Mouse (Mus musculus): Measurements from ENCODE around the gene Hoxc10. TPM values are rescaled to one million over a fixed set of nuclear protein-coding genes. Genes with fewer than 3 reads are reported as not detected.

Gene Hoxc10
- polyA plus RNA-seq, 1 experiment from 2014 or later, result 0.10 TPM

GRCm38 (mm10) chr15:102948842-102949241, 17.8 kb upstream of the Hoxc10 start:
- WGBS, result 16% methylated on average over 2 of the region's 2 CpGs
- no peak overlapping the region for H3K9ac ChIP-seq

GRCm38 (mm10) chr15:102949696-102950095, 16.9 kb upstream of the Hoxc10 start:
- Histone ChIP-seq H3K36me3 (no peaks in the 10 kb centered on the region), H3K27me3 (peaks cover 100% of the 10 kb centered on the region), H3K4me3 (no peak overlapping the region), H3K9ac (no peak overlapping the region), H3K4me1 (no peaks in the 10 kb centered on the region), H3K27ac (no peak overlapping the region), H3K9me3 (no peaks in the 10 kb centered on the region), H3K4me2 (no peak overlapping the region)
- no peak for ATAC-seq (ENCODE audit: insufficient number of reproducible peaks, insufficient read depth, low FRiP score, low TSS enrichment, low read depth)
- WGBS, result 2% methylated on average over 20 of the region's 20 CpGs

More at GRCm38 (mm10) chr15:102948842-102949241, 17.8 kb upstream of the Hoxc10 start:
- Histone ChIP-seq H3K9me3 (no peaks in the 10 kb centered on the region), H3K4me2 (no peak overlapping the region), H3K36me3 (no peaks in the 10 kb centered on the region), H3K27me3 (peaks cover 100% of the 10 kb centered on the region), H3K27ac (no peak overlapping the region), H3K4me3 (no peak overlapping the region), H3K4me1 (no peaks in the 10 kb centered on the region)
- no peak for ATAC-seq (ENCODE audit: insufficient number of reproducible peaks, insufficient read depth, low FRiP score, low TSS enrichment, low read depth)

- H3K27me3 ChIP-seq, result peaks cover 100% of the 10 kb centered on the region
- no peaks in the 10 kb centered on the region for H3K9me3 ChIP-seq
- H3K36me3 ChIP-seq, result no peaks in the 10 kb centered on the region
- no peak overlapping the region for H3K4me3 ChIP-seq
- no peak overlapping the region for H3K4me2 ChIP-seq
- H3K4me1 ChIP-seq, result no peaks in the 10 kb centered on the region
- no peak overlapping the region for H3K9ac ChIP-seq
- no peak for ATAC-seq (ENCODE audit: insufficient number of reproducible peaks, insufficient read depth, low FRiP score, low TSS enrichment, low read depth)
- H3K27ac ChIP-seq, result no peak overlapping the region
- WGBS, result 8% methylated on average over 2 of the region's 2 CpGs
Measured at GRCm38 (mm10) chr15:102950877-102951276, 15.7 kb upstream of the Hoxc10 start.

- Histone ChIP-seq H3K27me3 (peaks cover 100% of the 10 kb centered on the region), H3K9me3 (no peaks in the 10 kb centered on the region), H3K4me3 (no peak overlapping the region), H3K4me1 (no peaks in the 10 kb centered on the region), H3K36me3 (no peaks in the 10 kb centered on the region), H3K27ac (no peak overlapping the region), H3K9ac (no peak overlapping the region), H3K4me2 (no peak overlapping the region)
- 6% methylated on average over 6 of the region's 6 CpGs for WGBS
- ATAC-seq (ENCODE audit: insufficient number of reproducible peaks, insufficient read depth, low FRiP score, low TSS enrichment, low read depth), result no peak
Measured at GRCm38 (mm10) chr15:102953561-102953960, 13.0 kb upstream of the Hoxc10 start.

GRCm38 (mm10) chr15:102954192-102955006, 12.2 kb upstream of the Hoxc10 start, which contains the start of gene Hoxc11:
TSS of gene Hoxc11 (plus strand) at chr15:102954427.
- H3K4me3 ChIP-seq, result no peak within 1 kb of the TSS
- no peaks in the 10 kb centered on the region for H3K9me3 ChIP-seq
- 1% methylated on average over 57 of the region's 57 CpGs for WGBS
- H3K36me3 ChIP-seq, result no peaks in the 10 kb centered on the region
- no peak within 1 kb of the TSS for H3K9ac ChIP-seq
- no peak within 1 kb of the TSS for H3K4me2 ChIP-seq
- no peaks in the 10 kb centered on the region for H3K4me1 ChIP-seq
- peaks cover 99% of the 10 kb centered on the region for H3K27me3 ChIP-seq
- H3K27ac ChIP-seq, result no peak within 1 kb of the TSS
- no peak for ATAC-seq (ENCODE audit: insufficient number of reproducible peaks, insufficient read depth, low FRiP score, low TSS enrichment, low read depth)

GRCm38 (mm10) chr15:102955007-102955382, 11.6 kb upstream of the Hoxc10 start:
- H3K4me3 ChIP-seq, result no peak overlapping the region
- no peaks in the 10 kb centered on the region for H3K36me3 ChIP-seq
- no peak overlapping the region for H3K9ac ChIP-seq
- H3K4me2 ChIP-seq, result no peak overlapping the region
- peaks cover 99% of the 10 kb centered on the region for H3K27me3 ChIP-seq
- ATAC-seq (ENCODE audit: insufficient number of reproducible peaks, insufficient read depth, low FRiP score, low TSS enrichment, low read depth), result no peak
- H3K27ac ChIP-seq, result no peak overlapping the region
- H3K9me3 ChIP-seq, result no peaks in the 10 kb centered on the region
- WGBS, result under 1% methylated on average over 28 of the region's 28 CpGs
- no peaks in the 10 kb centered on the region for H3K4me1 ChIP-seq

- Histone ChIP-seq H3K4me3 (no peak overlapping the region), H3K9ac (no peak overlapping the region), H3K27ac (no peak overlapping the region), H3K27me3 (peaks cover 99% of the 10 kb centered on the region), H3K4me2 (no peak overlapping the region), H3K4me1 (no peaks in the 10 kb centered on the region), H3K9me3 (no peaks in the 10 kb centered on the region), H3K36me3 (no peaks in the 10 kb centered on the region)
- ATAC-seq (ENCODE audit: insufficient number of reproducible peaks, insufficient read depth, low FRiP score, low TSS enrichment, low read depth), result no peak
- WGBS, result under 1% methylated on average over 39 of the region's 40 CpGs
Measured at GRCm38 (mm10) chr15:102955833-102956640, 10.6 kb upstream of the Hoxc10 start.

GRCm38 (mm10) chr15:102956906-102957305, 9.7 kb upstream of the Hoxc10 start:
- H3K4me3 ChIP-seq, result no peak overlapping the region
- no peak overlapping the region for H3K9ac ChIP-seq
- WGBS, result 2% methylated on average over 12 of the region's 12 CpGs
- H3K9me3 ChIP-seq, result no peaks in the 10 kb centered on the region
- ATAC-seq (ENCODE audit: insufficient number of reproducible peaks, insufficient read depth, low FRiP score, low TSS enrichment, low read depth), result no peak
- H3K36me3 ChIP-seq, result no peaks in the 10 kb centered on the region
- no peak overlapping the region for H3K27ac ChIP-seq
- peaks cover 99% of the 10 kb centered on the region for H3K27me3 ChIP-seq
- H3K4me2 ChIP-seq, result no peak overlapping the region
- no peaks in the 10 kb centered on the region for H3K4me1 ChIP-seq

GRCm38 (mm10) chr15:102959663-102960191, 6.9 kb upstream of the Hoxc10 start:
- Histone ChIP-seq H3K9me3 (no peaks in the 10 kb centered on the region), H3K9ac (no peak overlapping the region), H3K4me2 (no peak overlapping the region), H3K27ac (no peak overlapping the region), H3K4me3 (no peak overlapping the region), H3K27me3 (peaks cover 98% of the 10 kb centered on the region), H3K4me1 (no peaks in the 10 kb centered on the region), H3K36me3 (no peaks in the 10 kb centered on the region)
- no peak for ATAC-seq (ENCODE audit: insufficient number of reproducible peaks, insufficient read depth, low FRiP score, low TSS enrichment, low read depth)
- under 1% methylated on average over 13 of the region's 13 CpGs for WGBS

GRCm38 (mm10) chr15:102961728-102962127, 4.9 kb upstream of the Hoxc10 start:
- ATAC-seq (ENCODE audit: insufficient number of reproducible peaks, insufficient read depth, low FRiP score, low TSS enrichment, low read depth), result no peak
- Histone ChIP-seq H3K9me3 (no peaks in the 10 kb centered on the region), H3K27ac (no peak overlapping the region), H3K4me1 (peaks cover 4% of the 10 kb centered on the region; the same call in 1 of the 2 replicates), H3K4me2 (no peak overlapping the region), H3K4me3 (no peak overlapping the region), H3K36me3 (no peaks in the 10 kb centered on the region), H3K27me3 (peaks cover 98% of the 10 kb centered on the region), H3K9ac (no peak overlapping the region)
- 2% methylated on average over 6 of the region's 6 CpGs for WGBS

- Histone ChIP-seq H3K9ac (no peak overlapping the region), H3K4me1 (peaks cover 5% of the 10 kb centered on the region; the same call in 1 of the 2 replicates), H3K27ac (no peak overlapping the region), H3K27me3 (peaks cover 98% of the 10 kb centered on the region), H3K9me3 (no peaks in the 10 kb centered on the region), H3K36me3 (no peaks in the 10 kb centered on the region), H3K4me3 (no peak overlapping the region), H3K4me2 (no peak overlapping the region)
- no peak for ATAC-seq (ENCODE audit: insufficient number of reproducible peaks, insufficient read depth, low FRiP score, low TSS enrichment, low read depth)
- 2% methylated on average over 13 of the region's 13 CpGs for WGBS
Measured at GRCm38 (mm10) chr15:102962492-102962891, 4.1 kb upstream of the Hoxc10 start.

Measured in embryonic facial prominence, embryonic 13.5 days (tissue).